In the genomic region with DNA sequence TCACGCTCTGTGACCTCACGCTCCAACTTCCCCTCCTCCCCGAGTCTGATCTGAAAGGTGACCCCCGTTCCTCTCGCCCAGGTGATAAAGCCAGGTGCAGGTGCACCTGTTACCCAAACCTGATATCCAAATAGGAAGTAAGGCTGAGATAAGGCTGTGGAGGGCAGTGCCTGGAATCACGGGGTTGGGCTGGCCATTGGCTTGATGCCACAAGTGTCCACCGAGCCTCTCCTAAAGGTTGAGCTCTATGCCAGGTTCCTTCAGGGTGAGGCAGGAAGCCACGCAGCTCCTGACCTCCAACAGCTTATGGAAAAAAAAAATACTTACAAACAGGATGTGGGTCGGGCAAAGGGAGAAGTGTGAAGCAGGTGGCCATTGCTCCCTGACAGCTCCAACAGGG, we compare ENCODE assay signal across 17 mouse cellular contexts.
DNase-seq lines count a peak whose midpoint lies in the region; ATAC-seq and TF ChIP-seq lines count a peak whose summit lies in the region.
"Had no signal": no experiment of that assay in that cellular context is flagged by ENCODE, and none has a peak within 500 bp of the region (broad histone marks: within the 10 kb centered on the region; RNA-seq: fewer than 3 reads in every experiment).

No protein-coding gene starts in this region.

- 87% methylated on average over 9 of the region's 9 CpGs for WGBS in embryonic facial prominence, embryonic 10.5 days
- WGBS in intestine, embryonic 15.5 days: 64% methylated on average over 9 of the region's 9 CpGs
- WGBS in lung, adult 2 months: 39% methylated on average over 9 of the region's 9 CpGs
- WGBS in kidney, embryonic 14.5 days: 72% methylated on average over 9 of the region's 9 CpGs

- no peak for TF ChIP-seq POLR2A in lung, adult 2 months (IDR thresholded peaks at IDR 0.05; ENCODE audit: borderline replicate concordance, extremely low read depth, low read depth, low read length)

- H3K36me3 ChIP-seq in embryonic facial prominence, embryonic 10.5 days (replicated peaks): no peaks in the 10 kb centered on the region
- H3K36me3 ChIP-seq in intestine, embryonic 15.5 days: no peaks in the 10 kb centered on the region
- H3K36me3 ChIP-seq in kidney, embryonic 14.5 days (ENCODE audit: control insufficient read depth, insufficient read depth, low read length): no peaks in the 10 kb centered on the region

- H3K9ac ChIP-seq in intestine, embryonic 15.5 days: no peak overlapping the region
- no peak overlapping the region for H3K9ac ChIP-seq in kidney, embryonic 14.5 days (ENCODE audit: low read depth, low read length)

- ATAC-seq in intestine, embryonic 15.5 days: peak; percentile 81
- no peak for ATAC-seq in kidney, embryonic 14.5 days (ENCODE audit: low FRiP score, low TSS enrichment)
- ATAC-seq: hindbrain, postnatal 0 days had no signal

- no peaks in the 10 kb centered on the region for H3K9me3 ChIP-seq in embryonic facial prominence, embryonic 10.5 days
- H3K9me3 ChIP-seq in intestine, embryonic 15.5 days: no peaks in the 10 kb centered on the region
- no peaks in the 10 kb centered on the region for H3K9me3 ChIP-seq in kidney, embryonic 14.5 days (ENCODE audit: control insufficient read depth, low read length)

- no peaks in the 10 kb centered on the region for H3K27me3 ChIP-seq in embryonic facial prominence, embryonic 10.5 days (replicated peaks; ENCODE audit: low read depth, poor library complexity, severe bottlenecking)
- H3K27me3 ChIP-seq in intestine, embryonic 15.5 days (replicated peaks): no peaks in the 10 kb centered on the region
- no peaks in the 10 kb centered on the region for H3K27me3 ChIP-seq in kidney, embryonic 14.5 days (ENCODE audit: control insufficient read depth, insufficient read depth, low read length)

- peak; percentile 6 for DNase-seq in embryonic facial prominence, embryonic 10.5 days (ENCODE audit: low spot score)
- peak; percentile 61 for DNase-seq in lung, adult 2 months
- DNase-seq in lung, postnatal 36 days: peak; percentile 83
- no peak for DNase-seq in layer of hippocampus, postnatal 10 days (ENCODE audit: low spot score in 2 of 2)
- DNase-seq in adrenal gland, postnatal 36 days: no peak
- DNase-seq: B cell, adult 2 months; cerebellum, adult 8-10 months; gastrocnemius, postnatal 10 days; heart, adult 2 months; layer of hippocampus, postnatal 36 days; thymus, adult 18-20 months; thymus, postnatal 4 days had no signal

- H3K4me2 ChIP-seq in intestine, embryonic 15.5 days (replicated peaks): no peak overlapping the region
- no peak overlapping the region for H3K4me2 ChIP-seq in kidney, embryonic 14.5 days (replicated peaks; ENCODE audit: low read depth, low read length)
- H3K4me2 ChIP-seq: midbrain, embryonic 11.5 days had no signal

- peaks cover 16% of the 10 kb centered on the region for H3K4me1 ChIP-seq in embryonic facial prominence, embryonic 10.5 days
- peaks cover 10% of the 10 kb centered on the region; the same call in 1 of the 2 replicates for H3K4me1 ChIP-seq in intestine, embryonic 15.5 days (replicated peaks)
- no peaks in the 10 kb centered on the region for H3K4me1 ChIP-seq in lung, adult 2 months (ENCODE audit: control insufficient read depth, insufficient read depth, low read length)
- H3K4me1 ChIP-seq in kidney, embryonic 14.5 days (ENCODE audit: control insufficient read depth, insufficient read depth, low read length): peaks cover 12% of the 10 kb centered on the region

- no peak overlapping the region for H3K27ac ChIP-seq in embryonic facial prominence, embryonic 10.5 days (replicated peaks)
- no peak overlapping the region for H3K27ac ChIP-seq in intestine, embryonic 15.5 days
- H3K27ac ChIP-seq in kidney, embryonic 14.5 days (ENCODE audit: low read depth, low read length): no peak overlapping the region
- H3K27ac ChIP-seq: heart, adult 2 months; hindbrain, postnatal 0 days; macrophage had no signal

- TF ChIP-seq CTCF in lung, adult 2 months (IDR thresholded peaks at IDR 0.05; ENCODE audit: insufficient read depth, low read length): no peak

- H3K4me3 ChIP-seq in embryonic facial prominence, embryonic 10.5 days: no peak overlapping the region
- H3K4me3 ChIP-seq in intestine, embryonic 15.5 days (replicated peaks): no peak overlapping the region
- H3K4me3 ChIP-seq in lung, adult 2 months (replicated peaks; ENCODE audit: extremely low read depth, low read depth, low read length): no peak overlapping the region
- no peak overlapping the region for H3K4me3 ChIP-seq in kidney, embryonic 14.5 days (ENCODE audit: low read length)
- H3K4me3 ChIP-seq: heart, adult 2 months had no signal

Comparison
In these comparisons a context has a peak if more than half of its experiments do, and no peak if none do; other contexts are left out.
1. DNase-seq: peak in embryonic facial prominence, embryonic 10.5 days (single experiment), lung, adult 2 months (single experiment) and lung, postnatal 36 days (single experiment); none in layer of hippocampus, postnatal 10 days (0 of 2) and adrenal gland, postnatal 36 days (0 of 2).